Mouse (Mus musculus) E14TG2a.4 (cell line): Measurements from ENCODE around the gene Rhou.

ENCODE experiments used
- H3K27me3 ChIP-seq: 2 replicates; pipeline ENCODE4 v1.6.1; 2014; ENCODE audit warnings: low read length, control low read depth; ENCODE audit not compliant: insufficient read depth
- H3K36me3 ChIP-seq: 2 replicates; pipeline ENCODE4 v1.6.1; 2014; ENCODE audit warnings: low read length, control low read depth; ENCODE audit not compliant: insufficient read depth
- H3K4me1 ChIP-seq: replicated peaks from 2 replicates; pipeline ENCODE4 v1.6.1; 2014; ENCODE audit warnings: low read depth, low read length, control low read depth
- H3K4me3 ChIP-seq: replicated peaks from 2 replicates; pipeline ENCODE4 v1.5.1; 2014; ENCODE audit warnings: mild to moderate bottlenecking, low read length
- H3K9me3 ChIP-seq: 2 replicates; pipeline ENCODE4 v1.6.1; 2014; ENCODE audit warnings: low read length, control low read depth
- CTCF ChIP-seq: conservative IDR thresholded peaks from 2 replicates; pipeline ENCODE4 v1.5.1; 2014; ENCODE audit warnings: low read length
- NANOG ChIP-seq: IDR thresholded peaks from 2 replicates; pipeline ENCODE4 v1.6.1; 2014; ENCODE audit warnings: borderline replicate concordance, low read length, mixed read lengths
- POU5F1 ChIP-seq: IDR thresholded peaks from 2 replicates; pipeline ENCODE4 v1.6.1; 2014; ENCODE audit warnings: low read length, borderline replicate concordance

Gene Rhou

GRCm38 (mm10) chr8:123655351-123655779 is 1.6 kb downstream of the Rhou start:
- H3K27me3 ChIP-seq: peaks cover 23% of the 10 kb centered on the region
- H3K9me3 ChIP-seq: no peaks in the 10 kb centered on the region
- H3K36me3 ChIP-seq: peaks cover 14% of the 10 kb centered on the region
- TF ChIP-seq CTCF (no peak), POU5F1 (no peak), NANOG (no peak)
- H3K4me1 ChIP-seq: peaks cover 32% of the 10 kb centered on the region
- H3K4me3 ChIP-seq: 0 out of 2 replicates have a peak overlapping the region, but pooled peaks have one; percentile 83

GRCm38 (mm10) chr8:123657826-123658225 is 4.1 kb downstream of the Rhou start:
- no peak overlapping the region for H3K4me3 ChIP-seq
- peaks cover 44% of the 10 kb centered on the region for H3K4me1 ChIP-seq
- H3K36me3 ChIP-seq: peaks cover 30% of the 10 kb centered on the region
- peaks cover 24% of the 10 kb centered on the region for H3K27me3 ChIP-seq
- TF ChIP-seq NANOG: no peak
- no peak for TF ChIP-seq CTCF
- TF ChIP-seq POU5F1: no peak
- no peaks in the 10 kb centered on the region for H3K9me3 ChIP-seq

- peaks cover 15% of the 10 kb centered on the region; the same call in 1 of the 2 replicates for H3K27me3 ChIP-seq
- no peak overlapping the region for H3K4me3 ChIP-seq
- H3K4me1 ChIP-seq: peaks cover 46% of the 10 kb centered on the region
- TF ChIP-seq CTCF: no peak
- TF ChIP-seq POU5F1: no peak
- TF ChIP-seq NANOG: no peak
- H3K36me3 ChIP-seq: peaks cover 30% of the 10 kb centered on the region
- H3K9me3 ChIP-seq: no peaks in the 10 kb centered on the region
Measured at GRCm38 (mm10) chr8:123659469-123660057, 5.8 kb downstream of the Rhou start.

- no peak overlapping the region for H3K4me3 ChIP-seq
Measured at GRCm38 (mm10) chr8:123661515-123661914, 7.8 kb downstream of the Rhou start.

GRCm38 (mm10) chr8:123665580-123665979 is 11.9 kb downstream of the Rhou start:
- peaks cover 16% of the 10 kb centered on the region for H3K36me3 ChIP-seq
- no peaks in the 10 kb centered on the region for H3K9me3 ChIP-seq
- peaks cover 61% of the 10 kb centered on the region for H3K4me1 ChIP-seq
- H3K27me3 ChIP-seq: 0 out of 2 replicates have a peak, but pooled peaks cover 4% of the 10 kb centered on the region
- H3K4me3 ChIP-seq: no peak overlapping the region
- TF ChIP-seq POU5F1 (no peak), CTCF (no peak), NANOG (no peak)

More at GRCm38 (mm10) chr8:123661515-123661914, 7.8 kb downstream of the Rhou start:
- H3K27me3 ChIP-seq: 0 out of 2 replicates have a peak, but pooled peaks cover 10% of the 10 kb centered on the region
- no peaks in the 10 kb centered on the region for H3K9me3 ChIP-seq
- peaks cover 43% of the 10 kb centered on the region for H3K4me1 ChIP-seq
- H3K36me3 ChIP-seq: peaks cover 25% of the 10 kb centered on the region
- no peak for TF ChIP-seq NANOG

GRCm38 (mm10) chr8:123666832-123667231 is 13.1 kb downstream of the Rhou start:
- TF ChIP-seq CTCF: no peak
- no peak for TF ChIP-seq NANOG
- no peak for TF ChIP-seq POU5F1
- Histone ChIP-seq H3K27me3 (peaks cover 13% of the 10 kb centered on the region; the same call in 1 of the 2 replicates), H3K36me3 (peaks cover 6% of the 10 kb centered on the region), H3K4me3 (no peak overlapping the region), H3K4me1 (peaks cover 55% of the 10 kb centered on the region), H3K9me3 (no peaks in the 10 kb centered on the region)

GRCm38 (mm10) chr8:123668681-123669080 is 15.0 kb downstream of the Rhou start:
- Histone ChIP-seq H3K9me3 (peaks cover 13% of the 10 kb centered on the region; the same call in 1 of the 2 replicates), H3K4me3 (no peak overlapping the region), H3K27me3 (peaks cover 13% of the 10 kb centered on the region; the same call in 1 of the 2 replicates), H3K36me3 (no peaks in the 10 kb centered on the region), H3K4me1 (peaks cover 54% of the 10 kb centered on the region)
- TF ChIP-seq CTCF (no peak), NANOG (no peak), POU5F1 (no peak)

GRCm38 (mm10) chr8:123670766-123671165 is 17.0 kb downstream of the Rhou start:
- H3K27me3 ChIP-seq: peaks cover 13% of the 10 kb centered on the region; the same call in 1 of the 2 replicates
- no peaks in the 10 kb centered on the region for H3K36me3 ChIP-seq
- no peak overlapping the region for H3K4me3 ChIP-seq
- TF ChIP-seq POU5F1 (no peak), CTCF (no peak), NANOG (no peak)
- H3K9me3 ChIP-seq: peaks cover 13% of the 10 kb centered on the region; the same call in 1 of the 2 replicates
- H3K4me1 ChIP-seq: peaks cover 41% of the 10 kb centered on the region

GRCm38 (mm10) chr8:123671454-123671853 is 17.7 kb downstream of the Rhou start:
- peaks cover 41% of the 10 kb centered on the region for H3K4me1 ChIP-seq
- TF ChIP-seq POU5F1 (no peak), NANOG (no peak), CTCF (no peak)
- H3K4me3 ChIP-seq: no peak overlapping the region
- H3K9me3 ChIP-seq: peaks cover 13% of the 10 kb centered on the region; the same call in 1 of the 2 replicates
- peaks cover 13% of the 10 kb centered on the region; the same call in 1 of the 2 replicates for H3K27me3 ChIP-seq
- no peaks in the 10 kb centered on the region for H3K36me3 ChIP-seq
